19 mouse cellular contexts compared by ENCODE assay signal in the genomic region with DNA sequence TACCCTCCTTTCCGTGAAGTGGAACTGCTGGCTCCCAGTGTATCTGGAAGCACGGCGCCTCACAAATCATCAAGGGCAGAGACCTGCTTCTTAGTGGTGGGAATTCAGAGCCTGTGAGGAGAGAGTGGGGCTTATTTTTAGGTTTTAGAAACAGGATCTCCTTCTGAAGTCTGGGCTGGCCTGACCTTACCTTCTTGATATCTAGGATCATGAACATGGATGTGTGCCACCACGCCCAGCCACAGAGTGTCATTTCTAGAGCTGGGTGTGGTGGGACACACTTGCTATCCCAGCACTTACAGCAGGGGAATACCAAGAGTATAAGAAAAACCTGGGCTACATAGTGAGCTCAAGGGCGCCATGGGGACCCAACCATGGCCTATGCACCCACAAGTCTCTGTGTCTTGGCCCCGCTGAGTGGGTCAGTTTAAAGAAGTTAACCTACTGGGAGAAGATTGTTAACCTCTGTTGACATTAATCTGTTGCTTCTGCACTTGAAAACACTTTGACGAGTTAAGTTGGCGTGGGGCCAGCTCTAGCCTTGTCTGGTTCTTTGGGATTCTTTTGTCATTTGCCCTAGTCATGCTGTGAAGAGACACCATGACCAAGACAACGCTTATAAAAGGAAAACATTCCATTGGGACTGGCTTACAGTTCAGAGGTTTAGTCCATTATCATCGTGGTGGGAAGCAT. TPM values are rescaled to one million over a fixed set of nuclear protein-coding genes. Genes with fewer than 3 reads are reported as not detected.
DNase-seq lines count a peak whose midpoint lies in the region; ATAC-seq and TF ChIP-seq lines count a peak whose summit lies in the region.
"Had no signal": no experiment of that assay in that cellular context is flagged by ENCODE, and none has a peak within 500 bp of the region (broad histone marks: within the 10 kb centered on the region; RNA-seq: fewer than 3 reads in every experiment).

No protein-coding gene starts in this region.

- ATAC-seq in cerebellum, adult (ENCODE audit: insufficient number of reproducible peaks, low FRiP score, low TSS enrichment): no peak
- ATAC-seq: forebrain, embryonic 14.5 days had no signal

- 95% methylated on average over 10 of the region's 10 CpGs for WGBS in macrophage (ENCODE audit: missing documents)
- 82% methylated on average over 10 of the region's 10 CpGs for WGBS in lung, adult 2 months

- peak; percentile 45 for DNase-seq in cerebellum, adult 11 months
- DNase-seq in gastrocnemius, adult 8-10 months (ENCODE audit: low spot score in 2 of 2): peak; percentile 62 to 74
- DNase-seq in gastrocnemius, postnatal 4 days (ENCODE audit: low spot score in 2 of 2): no peak
- peak; percentile 92 for DNase-seq in R1 (ENCODE audit: low read depth, low spot score)
- no peak for DNase-seq in lung, adult 2 months
- no peak for DNase-seq in heart, adult 8-10 months (ENCODE audit: low spot score)
- DNase-seq: heart, postnatal 4 days; kidney, postnatal 10 days; left cerebral cortex, postnatal 4 days; lung, postnatal 10 days; right cerebral cortex, postnatal 25 days; thymus, postnatal 25 days had no signal

- peak overlapping the region; percentile 89 for H3K27ac ChIP-seq in macrophage
- H3K27ac ChIP-seq: hindbrain, embryonic 14.5 days; neural tube, embryonic 12.5 days had no signal

- TF ChIP-seq CTCF in lung, adult 2 months (IDR thresholded peaks at IDR 0.05; ENCODE audit: insufficient read depth, low read length): no peak

- H3K4me1 ChIP-seq in lung, adult 2 months (ENCODE audit: control insufficient read depth, insufficient read depth, low read length): peaks cover 7% of the 10 kb centered on the region

- peaks cover 93% of the 10 kb centered on the region for H3K79me2 ChIP-seq in macrophage (ENCODE audit: inconsistent target)

- H3K36me3 ChIP-seq in macrophage (ENCODE audit: inconsistent target): peaks cover 7% of the 10 kb centered on the region; the same call in 1 of the 2 replicates
- H3K36me3 ChIP-seq: limb, embryonic 15.5 days; neural tube, embryonic 12.5 days had no signal

- no peak overlapping the region for H3K4me3 ChIP-seq in macrophage (ENCODE audit: inconsistent target)
- H3K4me3 ChIP-seq in lung, adult 2 months (replicated peaks; ENCODE audit: extremely low read depth, low read depth, low read length): no peak overlapping the region
- H3K4me3 ChIP-seq: limb, embryonic 15.5 days; neural tube, embryonic 12.5 days had no signal

- no peak for TF ChIP-seq POLR2A in lung, adult 2 months (IDR thresholded peaks at IDR 0.05; ENCODE audit: borderline replicate concordance, extremely low read depth, low read depth, low read length)

RNA-seq across cellular contexts. Expression of a gene that starts 7.9 kb away (rescaled TPM):
- 10 to 100 TPM; 17.6 to 20.2 (median 19.4) TPM for total RNA-seq in gastrocnemius, adult 8-10 months (2022)
- 100 to 1,000 TPM; 101 to 108 TPM for total RNA-seq in gastrocnemius, postnatal 4 days (2021)
- total RNA-seq in macrophage (2018; cell fraction: chromatin; rRNA removed): 100 to 1,000 TPM in 10 of 26 experiments, 10 to 100 TPM in 16; 49.5 to 273 (median 89.0) TPM
- 100 to 1,000 TPM; 138 to 232 (median 164) TPM for total RNA-seq in macrophage (2018; cell fraction: cytosol; rRNA removed)
- 100 to 1,000 TPM in 25 of 26 experiments, 10 to 100 TPM in 1; 95.9 to 192 (median 148) TPM for total RNA-seq in macrophage (2018; cell fraction: nucleus; rRNA removed)
- 65.9 to 116 TPM (median 90.0 TPM) in 3 replicates for polyA plus RNA-seq in macrophage (2018)
- polyA plus RNA-seq in lung, adult 2 months (2012; rRNA removed): 19.0 and 20.8 TPM in 2 replicates
- 1 to 10 TPM; 3.0 to 4.6 (median 3.4) TPM for total RNA-seq in heart, adult 8-10 months (2022)

RNA-seq across cellular contexts. Expression of a gene that starts 14.9 kb away (rescaled TPM):
- total RNA-seq in gastrocnemius, adult 8-10 months (2022): 100 to 1,000 TPM; 528 to 780 (median 621) TPM
- 1,000 to 10,000 TPM; 1,199 to 1,226 TPM for total RNA-seq in gastrocnemius, postnatal 4 days (2021)
- 100 to 1,000 TPM in 1 of 26 experiments, 10 to 100 TPM in 25; 12.6 to 225 (median 31.4) TPM for total RNA-seq in macrophage (2018; cell fraction: chromatin; rRNA removed)
- 1,000 to 10,000 TPM in 16 of 26 experiments, 100 to 1,000 TPM in 10; 776 to 2,930 (median 1,241) TPM for total RNA-seq in macrophage (2018; cell fraction: cytosol; rRNA removed)
- total RNA-seq in macrophage (2018; cell fraction: nucleus; rRNA removed): 100 to 1,000 TPM; 118 to 308 (median 184) TPM
- 892 to 1,637 TPM (median 1,558 TPM) in 3 replicates for polyA plus RNA-seq in macrophage (2018)
- polyA plus RNA-seq in lung, adult 2 months (2012; rRNA removed): 390 and 404 TPM in 2 replicates
- total RNA-seq in heart, adult 8-10 months (2022): 100 to 1,000 TPM; 505 to 715 (median 618) TPM

RNA-seq across cellular contexts. Expression of a gene that starts 44.0 kb away (rescaled TPM):
- total RNA-seq in gastrocnemius, adult 8-10 months (2022): not detected
- 1 to 10 TPM; 1.3 to 2.0 TPM for total RNA-seq in gastrocnemius, postnatal 4 days (2021)
- total RNA-seq in macrophage (2018; cell fraction: chromatin; rRNA removed): 1 to 10 TPM in 12 of 26 experiments, under 1 TPM in 10, not detected in 4; 0.32 to 4.7 (median 1.1) TPM
- total RNA-seq in macrophage (2018; cell fraction: cytosol; rRNA removed): under 1 TPM in 10 of 26 experiments, not detected in 16; 0.03 to 0.19 (median 0.07) TPM
- 1 to 10 TPM in 1 of 26 experiments, under 1 TPM in 15, not detected in 10; 0.18 to 1.2 (median 0.48) TPM for total RNA-seq in macrophage (2018; cell fraction: nucleus; rRNA removed)
- polyA plus RNA-seq in macrophage (2018): 0.09 TPM in 1 of 3 replicates, not detected in the others
- 10.5 and 13.3 TPM in 2 replicates for polyA plus RNA-seq in lung, adult 2 months (2012; rRNA removed)
- under 1 TPM in 1 of 4 experiments, not detected in 3; 0.47 TPM for total RNA-seq in heart, adult 8-10 months (2022)
- total RNA-seq: megakaryocyte progenitor cell, adult 5-6 weeks had no signal

Comparison
In these comparisons a context has a peak if more than half of its experiments do, and no peak if none do; other contexts are left out.
1. DNase-seq: peak in cerebellum, adult 11 months (single experiment), gastrocnemius, adult 8-10 months (2 of 2) and R1 (single experiment); none in gastrocnemius, postnatal 4 days (0 of 2), lung, adult 2 months (single experiment) and heart, adult 8-10 months (single experiment).
2. RNA of a gene that starts 7.9 kb away (total RNA-seq): 101 to 108 TPM in gastrocnemius, postnatal 4 days; 17.6 to 20.2 TPM in gastrocnemius, adult 8-10 months and 3.0 to 4.6 TPM in heart, adult 8-10 months; every median in the first group is over 4 times any median in the second.